Mouse (Mus musculus) limb, embryonic 10.5 days (tissue): Measurements from ENCODE around the gene Ripor1. TPM values are rescaled to one million over a fixed set of nuclear protein-coding genes. Genes with fewer than 3 reads are reported as not detected.

Source experiments
- DNase-seq: peaks from one replicate; pipeline ENCODE4 v3.0.0-alpha.2; 2017; ENCODE audit warnings: low spot score
- H3K27ac ChIP-seq: fragments of 300-500 bp; sonication (generic); 2 replicates; pipeline ENCODE4 v1.5.1; 2016; ENCODE audit warnings: mild to moderate bottlenecking
- H3K27me3 ChIP-seq: fragments of 300-500 bp; sonication (generic); 2 replicates; pipeline ENCODE4 v1.6.1; 2016; ENCODE audit warnings: low read depth, mild to moderate bottlenecking; ENCODE audit not compliant: poor library complexity, severe bottlenecking
- H3K36me3 ChIP-seq: fragments of 300-500 bp; sonication (generic); 2 replicates; pipeline ENCODE4 v1.6.1; 2016; ENCODE audit warnings: mild to moderate bottlenecking, moderate library complexity
- H3K4me1 ChIP-seq: fragments of 300-500 bp; sonication (generic); 2 replicates; pipeline ENCODE4 v1.6.1; 2016
- H3K4me3 ChIP-seq: fragments of 300-500 bp; sonication (generic); 2 replicates; pipeline ENCODE4 v1.5.1; 2016; ENCODE audit warnings: mild to moderate bottlenecking, moderate library complexity
- H3K9me3 ChIP-seq: fragments of 300-500 bp; sonication (generic); replicated peaks from 2 replicates; pipeline ENCODE4 v1.6.1; 2016; ENCODE audit warnings: mild to moderate bottlenecking
- WGBS: fragments of 180-500 bp; shearing (Covaris S2); methylation state at CpG from one replicate; pipeline ENCODE4 v1.1.7; 2016; 5-methylcytosine and 5-hydroxymethylcytosine counted together
- polyA plus RNA-seq: library from polyadenylated mRNA; unstranded; fragments of >200 nt; fragmentation: Nextera tagmentation; extraction: Ambion mirVana; gene quantifications from 2 replicates; pipeline ENCODE4 v1.2.1, GENCODE M21; 2016

The Ripor1 gene
- polyA plus RNA-seq, 1 experiment from 2014 or later, result 18.0 TPM

GRCm38 (mm10) chr8:105623118-105623517 lies 18.1 kb downstream of the Ripor1 start:
- H3K36me3 ChIP-seq, result peaks cover 40% of the 10 kb centered on the region
- H3K4me3 ChIP-seq, result peak overlapping the region; percentile 32
- no peaks in the 10 kb centered on the region for H3K9me3 ChIP-seq
- WGBS, result 15% methylated on average over 5 of the region's 5 CpGs
- DNase-seq, result peak; percentile 58
- H3K27me3 ChIP-seq, result no peaks in the 10 kb centered on the region
- H3K4me1 ChIP-seq, result peaks cover 50% of the 10 kb centered on the region
- peak overlapping the region; percentile 83 for H3K27ac ChIP-seq

DNA sequence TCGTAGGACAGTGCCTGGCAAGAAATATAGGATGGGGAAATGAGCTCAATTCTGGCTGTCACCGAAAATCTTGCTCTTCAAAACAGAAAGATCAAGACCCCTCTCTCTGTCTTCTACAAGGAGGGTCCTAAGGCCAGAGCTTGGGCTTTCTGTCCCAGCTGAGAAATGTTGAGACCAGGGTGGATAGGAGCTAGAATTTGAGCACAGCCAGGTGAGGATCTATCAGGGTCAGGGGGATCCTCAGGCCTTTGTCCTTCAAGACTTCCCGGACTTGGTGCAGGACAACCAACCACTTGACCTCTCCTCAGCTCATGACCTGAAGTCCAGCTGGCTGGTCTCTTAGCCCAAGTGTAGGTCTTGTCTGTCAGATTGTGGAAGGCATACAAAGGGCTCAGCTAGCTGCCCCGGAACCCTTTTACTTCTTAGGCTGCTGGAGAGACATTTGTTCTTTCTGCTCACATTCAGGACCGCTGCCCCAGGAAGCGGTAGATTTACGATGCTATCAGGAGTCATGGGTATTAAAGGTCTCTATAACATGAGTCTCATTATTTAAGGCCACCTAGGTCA lies 18.7 kb downstream of the Ripor1 start:
- WGBS, result 39% methylated on average over 7 of the region's 7 CpGs
- Histone ChIP-seq H3K9me3 (no peaks in the 10 kb centered on the region), H3K4me3 (peak overlapping the region; percentile 32), H3K27me3 (no peaks in the 10 kb centered on the region), H3K4me1 (peaks cover 50% of the 10 kb centered on the region), H3K27ac (peak overlapping the region; percentile 83), H3K36me3 (peaks cover 34% of the 10 kb centered on the region)
- peak; percentile 43 for DNase-seq

DNA sequence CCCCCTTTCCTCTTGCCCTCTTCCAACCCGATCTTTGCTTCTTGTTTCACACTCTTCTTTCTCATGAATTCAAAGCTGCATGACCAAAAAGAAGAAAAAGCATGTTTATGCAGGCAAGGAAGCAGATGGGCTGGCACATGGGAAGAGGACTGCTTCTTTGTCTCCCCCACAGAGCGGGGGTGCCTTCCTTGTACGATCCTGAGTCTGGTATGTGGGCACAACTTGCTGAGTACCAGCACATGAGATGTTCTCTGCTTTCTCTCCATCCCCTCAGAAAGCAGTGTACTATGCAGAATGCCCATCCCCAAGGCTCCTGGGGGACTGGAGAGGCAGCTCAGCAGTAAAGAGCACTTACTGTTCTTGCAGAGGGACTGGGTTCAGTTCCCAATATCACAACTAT lies 19.3 kb downstream of the Ripor1 start:
- 56% methylated on average over 3 of the region's 3 CpGs for WGBS
- peak; percentile 42 for DNase-seq
- Histone ChIP-seq H3K9me3 (no peaks in the 10 kb centered on the region), H3K4me3 (peak overlapping the region; percentile 28), H3K27ac (peak overlapping the region; percentile 83), H3K4me1 (peaks cover 50% of the 10 kb centered on the region), H3K27me3 (no peaks in the 10 kb centered on the region), H3K36me3 (peaks cover 28% of the 10 kb centered on the region)

DNA sequence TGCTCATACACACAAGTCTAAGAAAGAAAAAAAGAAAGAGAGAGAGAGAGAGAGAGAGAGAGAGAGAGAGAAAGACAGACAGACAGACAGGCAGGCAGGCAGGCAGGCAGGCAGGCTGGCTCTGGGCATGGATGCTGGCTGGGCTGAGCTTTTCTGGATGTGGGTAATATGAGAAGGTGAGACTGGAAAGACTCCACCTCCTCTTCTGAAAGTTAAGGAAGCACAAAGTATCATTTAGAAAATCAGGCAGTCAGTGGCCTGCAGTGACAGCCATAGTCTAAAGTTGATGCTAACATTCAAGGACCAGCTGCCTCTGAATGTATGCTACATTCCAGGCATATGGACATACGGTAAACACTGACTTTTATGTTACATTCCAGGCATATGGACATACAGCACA lies 19.8 kb downstream of the Ripor1 start:
- 59% methylated on average over 1 of the region's 1 CpGs for WGBS
- Histone ChIP-seq H3K36me3 (peaks cover 25% of the 10 kb centered on the region), H3K4me1 (peaks cover 50% of the 10 kb centered on the region), H3K4me3 (peak overlapping the region; percentile 28), H3K27me3 (no peaks in the 10 kb centered on the region), H3K27ac (peak overlapping the region; percentile 83), H3K9me3 (no peaks in the 10 kb centered on the region)
- peak; percentile 43 for DNase-seq

- Histone ChIP-seq H3K36me3 (peaks cover 15% of the 10 kb centered on the region), H3K4me1 (peaks cover 47% of the 10 kb centered on the region), H3K9me3 (no peaks in the 10 kb centered on the region), H3K4me3 (no peak overlapping the region), H3K27ac (peak overlapping the region; percentile 83; the same call in 1 of the 2 replicates), H3K27me3 (no peaks in the 10 kb centered on the region)
- no peak for DNase-seq
- WGBS, result 100% methylated on average over 1 of the region's 1 CpGs
These were observed 21.0 kb downstream of the Ripor1 start for GRCm38 (mm10) chr8:105626086-105626485.

GRCm38 (mm10) chr8:105629337-105629736 lies 24.3 kb downstream of the Ripor1 start:
- WGBS, result 95% methylated on average over 4 of the region's 4 CpGs
- Histone ChIP-seq H3K4me1 (peaks cover 22% of the 10 kb centered on the region), H3K36me3 (peaks cover 8% of the 10 kb centered on the region; the same call in 1 of the 2 replicates), H3K27me3 (no peaks in the 10 kb centered on the region), H3K9me3 (no peaks in the 10 kb centered on the region), H3K4me3 (no peak overlapping the region), H3K27ac (no peak overlapping the region)
- no peak for DNase-seq

- no peak for DNase-seq
- 93% methylated on average over 2 of the region's 2 CpGs for WGBS
- Histone ChIP-seq H3K4me1 (peaks cover 28% of the 10 kb centered on the region), H3K9me3 (no peaks in the 10 kb centered on the region), H3K27me3 (no peaks in the 10 kb centered on the region), H3K27ac (peak overlapping the region; percentile 100), H3K36me3 (peaks cover 17% of the 10 kb centered on the region), H3K4me3 (peak overlapping the region; percentile 94)
These were observed 29.9 kb downstream of the Ripor1 start for GRCm38 (mm10) chr8:105634771-105635458.

DNA sequence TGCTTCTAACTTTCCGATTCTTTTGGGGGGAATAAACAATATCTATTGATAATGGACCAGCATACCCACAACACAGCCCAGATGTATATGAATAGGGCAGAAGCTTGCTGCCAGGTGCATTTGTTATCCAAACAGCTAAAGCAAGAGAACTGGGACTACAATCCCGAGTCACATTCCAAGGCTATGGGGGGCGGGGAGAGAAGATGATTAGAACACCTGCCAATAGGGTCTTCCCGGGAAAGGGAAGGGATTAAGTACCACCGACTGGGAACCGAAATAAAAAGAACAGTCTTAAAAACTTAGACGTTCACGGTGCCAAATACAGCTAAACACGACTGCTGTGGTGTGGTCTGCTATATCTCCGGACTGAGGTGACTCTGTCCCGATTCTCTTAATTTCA lies 30.4 kb downstream of the Ripor1 start:
- H3K27me3 ChIP-seq, result no peaks in the 10 kb centered on the region
- DNase-seq, result no peak
- H3K4me1 ChIP-seq, result peaks cover 28% of the 10 kb centered on the region
- WGBS, result 6% methylated on average over 11 of the region's 11 CpGs
- H3K27ac ChIP-seq, result peak overlapping the region; percentile 100
- peak overlapping the region; percentile 94 for H3K4me3 ChIP-seq
- H3K9me3 ChIP-seq, result no peaks in the 10 kb centered on the region
- H3K36me3 ChIP-seq, result peaks cover 17% of the 10 kb centered on the region

DNA sequence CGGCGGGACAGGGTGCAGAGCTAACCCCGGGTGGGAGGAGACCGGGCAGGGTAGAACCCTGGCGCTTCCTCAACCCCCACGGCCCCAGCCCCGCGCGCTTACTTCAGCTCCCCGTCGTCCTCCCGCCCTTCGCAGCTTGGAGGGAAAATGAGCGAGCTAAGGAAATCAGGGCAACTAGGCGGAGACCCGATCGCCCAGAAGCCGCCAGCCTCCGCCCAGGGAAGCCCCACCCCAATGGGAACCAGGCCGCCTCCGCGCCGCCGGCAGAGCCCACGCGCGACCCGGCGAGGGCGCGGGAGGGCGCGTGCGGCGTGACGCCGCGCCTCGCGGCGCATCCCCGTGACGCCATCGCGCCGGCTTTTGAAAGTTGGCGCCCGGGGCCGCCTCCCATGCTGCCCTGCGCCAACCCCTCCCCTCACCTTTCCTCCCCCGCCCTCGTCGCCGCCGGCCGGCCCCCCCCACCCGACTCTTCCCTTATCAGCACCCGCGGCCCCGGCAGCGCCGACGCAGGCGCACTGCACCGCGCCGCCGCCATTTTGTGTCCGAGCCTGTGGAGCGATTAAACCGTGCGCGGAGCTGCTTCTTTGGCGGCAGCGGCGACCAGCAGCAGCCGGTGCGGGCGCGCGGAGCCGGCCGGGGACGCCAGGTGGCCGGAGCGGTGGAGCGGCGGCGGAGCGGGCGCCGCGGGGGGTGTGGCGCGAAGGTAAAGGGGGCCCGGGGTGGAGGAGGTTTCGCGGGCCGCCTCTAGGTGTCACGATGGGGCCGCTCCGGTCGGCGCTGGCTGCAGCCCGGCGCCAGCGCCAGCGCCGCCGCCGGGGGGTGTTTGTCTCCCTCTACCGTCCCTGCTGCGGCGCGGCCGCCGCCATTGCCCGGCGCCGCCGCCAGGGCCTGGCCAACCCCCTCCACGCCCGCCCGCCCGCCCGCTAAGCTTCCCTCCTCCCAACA lies 31.2 kb downstream of the Ripor1 start, which contains the start of gene Ctcf:
Ctcf (plus strand) TSS at position 551 of the 945 bp plus-strand sequence.
- Histone ChIP-seq H3K36me3 (peaks cover 15% of the 10 kb centered on the region), H3K9me3 (no peaks in the 10 kb centered on the region), H3K4me3 (peak within 1 kb of the TSS; percentile 94), H3K27ac (peak within 1 kb of the TSS; percentile 100), H3K27me3 (no peaks in the 10 kb centered on the region), H3K4me1 (peaks cover 28% of the 10 kb centered on the region)
- under 1% methylated on average over 125 of the region's 126 CpGs for WGBS
- peak; percentile 97 for DNase-seq

DNA sequence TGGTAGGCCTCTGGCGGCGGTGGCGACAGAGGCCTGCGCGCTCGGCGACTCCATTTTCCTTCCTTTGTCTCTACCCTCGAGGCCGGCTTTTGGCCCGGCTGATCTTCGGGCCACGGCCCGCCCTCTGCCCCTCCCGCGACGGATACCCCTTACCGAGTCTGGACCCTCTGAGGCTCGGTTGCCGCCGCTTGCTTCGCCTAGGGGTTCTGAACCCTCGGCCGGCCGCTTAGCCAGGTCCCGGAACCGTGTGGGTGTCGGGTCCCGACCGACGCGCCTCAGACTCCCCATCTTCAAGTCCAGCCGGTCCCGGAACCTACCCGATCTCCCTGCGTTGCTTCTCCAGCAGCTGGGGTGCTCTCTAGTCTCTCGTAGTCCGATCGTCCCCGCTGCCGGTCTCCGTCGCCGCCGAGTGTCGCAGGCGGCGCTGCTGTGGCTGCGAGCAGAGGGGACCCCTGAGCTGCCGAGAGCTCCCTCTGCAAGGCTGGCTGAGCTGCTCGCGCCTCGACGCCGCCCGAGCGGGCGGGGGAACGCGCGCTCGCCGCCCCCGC lies 32.0 kb downstream of the Ripor1 start, which contains the start of gene Agrp:
Agrp (minus strand) TSS at position 431 of the 548 bp plus-strand sequence.
- Histone ChIP-seq H3K4me3 (peak within 1 kb of the TSS; percentile 94), H3K27me3 (no peaks in the 10 kb centered on the region), H3K36me3 (peaks cover 11% of the 10 kb centered on the region), H3K4me1 (peaks cover 28% of the 10 kb centered on the region), H3K9me3 (no peaks in the 10 kb centered on the region), H3K27ac (peak within 1 kb of the TSS; percentile 100)
- no peak for DNase-seq
- WGBS, result under 1% methylated on average over 62 of the region's 63 CpGs

- DNase-seq, result no peak
- no peaks in the 10 kb centered on the region for H3K27me3 ChIP-seq
- peaks cover 11% of the 10 kb centered on the region for H3K36me3 ChIP-seq
- under 1% methylated on average over 11 of the region's 11 CpGs for WGBS
- H3K9me3 ChIP-seq, result no peaks in the 10 kb centered on the region
- peak overlapping the region; percentile 100 for H3K27ac ChIP-seq
- H3K4me1 ChIP-seq, result peaks cover 28% of the 10 kb centered on the region
- H3K4me3 ChIP-seq, result peak overlapping the region; percentile 94
These were observed 32.6 kb downstream of the Ripor1 start for GRCm38 (mm10) chr8:105637601-105638041.

DNA sequence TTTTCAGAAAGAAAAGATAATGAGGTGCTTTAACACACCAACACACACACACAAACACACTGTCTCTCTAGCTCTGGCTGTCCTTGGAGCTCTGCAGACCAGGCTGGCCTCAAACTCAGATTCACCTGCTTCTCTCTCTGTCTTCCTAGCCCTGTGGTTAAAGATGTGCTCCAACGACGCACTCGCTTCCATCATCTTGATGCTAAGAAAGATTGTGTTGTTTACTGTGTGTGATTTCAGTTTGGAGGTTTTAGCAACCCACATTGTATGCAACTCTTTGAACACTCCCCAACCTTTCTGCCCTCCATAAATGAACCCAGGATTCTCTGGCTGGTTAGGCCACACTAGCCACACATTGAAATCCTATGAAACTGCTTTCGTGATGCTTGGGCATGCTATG lies 33.5 kb downstream of the Ripor1 start:
- H3K9me3 ChIP-seq, result no peaks in the 10 kb centered on the region
- WGBS, result 90% methylated on average over 4 of the region's 4 CpGs
- H3K36me3 ChIP-seq, result peaks cover 14% of the 10 kb centered on the region
- 0 out of 2 replicates have a peak overlapping the region, but pooled peaks have one; percentile 100 for H3K27ac ChIP-seq
- peaks cover 28% of the 10 kb centered on the region for H3K4me1 ChIP-seq
- H3K27me3 ChIP-seq, result no peaks in the 10 kb centered on the region
- DNase-seq, result no peak
- H3K4me3 ChIP-seq, result peak overlapping the region; percentile 94
